Comparison of ENCODE assay signal across 9 mouse cellular contexts in the genomic region with DNA sequence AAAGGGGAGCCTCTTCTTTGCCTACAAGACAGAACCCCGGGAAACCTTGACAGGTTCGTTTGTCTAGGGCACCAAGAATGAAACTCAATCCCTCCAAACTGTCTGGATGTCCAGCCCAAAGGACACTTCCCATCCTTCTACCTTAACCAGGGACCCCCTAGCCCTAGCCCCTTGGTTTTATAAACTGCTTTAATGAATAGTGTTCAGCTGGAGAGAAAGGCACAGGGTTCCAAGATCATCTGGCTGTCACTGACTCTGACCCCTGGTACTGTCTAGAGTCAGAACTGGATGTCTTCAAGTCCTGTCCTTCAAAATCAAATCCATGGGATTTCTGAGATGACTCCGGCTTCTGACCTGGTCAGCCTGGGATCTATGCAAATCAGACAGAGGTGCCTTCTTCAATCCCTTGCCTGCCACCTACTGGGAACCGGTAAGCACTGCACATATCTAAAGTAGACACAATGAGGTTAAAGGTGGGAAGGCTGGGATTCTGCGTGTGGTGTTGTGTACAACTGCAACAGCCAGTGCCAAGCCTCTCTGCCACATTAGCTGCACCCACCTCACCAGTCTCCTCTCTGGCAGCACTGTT. TPM values are rescaled to one million over a fixed set of nuclear protein-coding genes. Genes with fewer than 3 reads are reported as not detected.
DNase-seq lines count a peak whose midpoint lies in the region; ATAC-seq lines count a peak whose summit lies in the region.
"Had no signal": no experiment of that assay in that cellular context is flagged by ENCODE, and none has a peak within 500 bp of the region (broad histone marks: within the 10 kb centered on the region; RNA-seq: fewer than 3 reads in every experiment).

No protein-coding gene starts in this region.

- H3K4me1 ChIP-seq in heart, embryonic 16.5 days (ENCODE audit: control insufficient read depth, insufficient read depth, low read length) = no peaks in the 10 kb centered on the region; the same call in 1 of the 2 replicates
- H3K4me1 ChIP-seq in heart, embryonic 10.5 days = peaks cover 9% of the 10 kb centered on the region
- peaks cover 9% of the 10 kb centered on the region for H3K4me1 ChIP-seq in embryonic facial prominence, embryonic 10.5 days

- no peak for DNase-seq in heart, embryonic 10.5 days (ENCODE audit: low spot score)
- peak; percentile 81 for DNase-seq in adrenal gland, postnatal 14 days
- peak; percentile 66 for DNase-seq in embryonic facial prominence, embryonic 10.5 days (ENCODE audit: low spot score)
- peak; percentile 54 for DNase-seq in layer of hippocampus, adult 9-11 months
- peak; percentile 64 for DNase-seq in right cerebral cortex, postnatal 4 days

- H3K27me3 ChIP-seq in heart, embryonic 16.5 days (ENCODE audit: control insufficient read depth, insufficient read depth, low read length) = peaks cover 6% of the 10 kb centered on the region; the same call in 1 of the 2 replicates
- H3K27me3 ChIP-seq in heart, embryonic 10.5 days (ENCODE audit: insufficient read depth, poor library complexity, severe bottlenecking) = peaks cover 35% of the 10 kb centered on the region; the same call in 1 of the 2 replicates
- H3K27me3 ChIP-seq in embryonic facial prominence, embryonic 10.5 days (replicated peaks; ENCODE audit: low read depth, poor library complexity, severe bottlenecking) = peaks cover 13% of the 10 kb centered on the region

- no peak overlapping the region for H3K4me2 ChIP-seq in heart, embryonic 16.5 days (ENCODE audit: low read depth, low read length)

- H3K9ac ChIP-seq in heart, embryonic 16.5 days (ENCODE audit: low read length) = no peak overlapping the region

- WGBS in heart, embryonic 16.5 days = 26% methylated on average over 5 of the region's 5 CpGs
- 34% methylated on average over 5 of the region's 5 CpGs for WGBS in heart, embryonic 10.5 days
- 30% methylated on average over 5 of the region's 5 CpGs for WGBS in embryonic facial prominence, embryonic 10.5 days

- H3K9me3 ChIP-seq in heart, embryonic 16.5 days (replicated peaks; ENCODE audit: control insufficient read depth, low read length) = no peaks in the 10 kb centered on the region
- no peaks in the 10 kb centered on the region for H3K9me3 ChIP-seq in heart, embryonic 10.5 days
- H3K9me3 ChIP-seq in embryonic facial prominence, embryonic 10.5 days = no peaks in the 10 kb centered on the region

- ATAC-seq in heart, embryonic 16.5 days (replicated peaks; ENCODE audit: extremely low read depth, insufficient read depth, low FRiP score) = peak; percentile 45; the same call in 1 of the 2 replicates
- ATAC-seq in hematopoietic stem cell, adult 5-6 weeks (replicated peaks in 1 of 2; ENCODE audit: insufficient read depth in 1 of 2, low FRiP score in 2 of 2, low TSS enrichment in 1 of 2, low read depth in 1 of 2, poor library complexity in 2 of 2, severe bottlenecking in 2 of 2) = peak; percentile 66 to 72; a peak in 3 of 4 replicates
- peak; percentile 84 for ATAC-seq in megakaryocyte-erythroid progenitor cell, adult 5-6 weeks (replicated peaks; ENCODE audit: low FRiP score, low TSS enrichment, poor library complexity, severe bottlenecking)

- no peaks in the 10 kb centered on the region for H3K36me3 ChIP-seq in heart, embryonic 16.5 days (ENCODE audit: control insufficient read depth, insufficient read depth)
- H3K36me3 ChIP-seq in heart, embryonic 10.5 days = no peaks in the 10 kb centered on the region
- H3K36me3 ChIP-seq in embryonic facial prominence, embryonic 10.5 days (replicated peaks) = no peaks in the 10 kb centered on the region

- H3K4me3 ChIP-seq in heart, embryonic 16.5 days (ENCODE audit: low read length) = no peak overlapping the region
- H3K4me3 ChIP-seq in heart, embryonic 10.5 days = no peak overlapping the region
- no peak overlapping the region for H3K4me3 ChIP-seq in embryonic facial prominence, embryonic 10.5 days

- no peak overlapping the region for H3K27ac ChIP-seq in heart, embryonic 16.5 days (ENCODE audit: low read length)
- H3K27ac ChIP-seq in heart, embryonic 10.5 days = no peak overlapping the region
- H3K27ac ChIP-seq in embryonic facial prominence, embryonic 10.5 days (replicated peaks) = no peak overlapping the region

RNA-seq across cellular contexts. Expression of a gene that starts 13.0 kb away (rescaled TPM):
- polyA plus RNA-seq in heart, embryonic 16.5 days (2015; fragmentation: Nextera tagmentation; extraction: Ambion mirVana) = 0.12 and 0.36 TPM in 2 replicates
- polyA plus RNA-seq in heart, embryonic 10.5 days (2016; fragmentation: Nextera tagmentation; extraction: Ambion mirVana) = 1.7 and 2.0 TPM in 2 replicates
- total RNA-seq in adrenal gland, postnatal 14 days (2021) = 0.15 and 0.41 TPM in 2 replicates
- 0.36 and 0.52 TPM in 2 replicates for polyA plus RNA-seq in embryonic facial prominence, embryonic 10.5 days (2016; fragmentation: Nextera tagmentation; extraction: Ambion mirVana)
- total RNA-seq in hematopoietic stem cell, adult 5-6 weeks (2017) = 0.84 and 1.3 TPM in 2 replicates
- not detected in 2 replicates for total RNA-seq in megakaryocyte-erythroid progenitor cell, adult 5-6 weeks (2014; fragmentation: Nextera tagmentation)
- total RNA-seq in megakaryocyte-erythroid progenitor cell, adult 5-6 weeks (2017) = 0.08 and 0.61 TPM in 2 replicates
- total RNA-seq: layer of hippocampus, postnatal 36 days had no signal

RNA-seq across cellular contexts. Expression of a gene that starts 17.5 kb away (rescaled TPM):
- 67.0 and 74.3 TPM in 2 replicates for polyA plus RNA-seq in heart, embryonic 16.5 days (2015; fragmentation: Nextera tagmentation; extraction: Ambion mirVana)
- 121 and 150 TPM in 2 replicates for polyA plus RNA-seq in heart, embryonic 10.5 days (2016; fragmentation: Nextera tagmentation; extraction: Ambion mirVana)
- total RNA-seq in adrenal gland, postnatal 14 days (2021) = 13.2 and 13.4 TPM in 2 replicates
- polyA plus RNA-seq in embryonic facial prominence, embryonic 10.5 days (2016; fragmentation: Nextera tagmentation; extraction: Ambion mirVana) = 219 and 242 TPM in 2 replicates
- total RNA-seq in hematopoietic stem cell, adult 5-6 weeks (2017) = 18.3 and 19.3 TPM in 2 replicates
- total RNA-seq in megakaryocyte-erythroid progenitor cell, adult 5-6 weeks (2014; fragmentation: Nextera tagmentation) = 2.3 and 7.1 TPM in 2 replicates
- 3.1 and 3.6 TPM in 2 replicates for total RNA-seq in megakaryocyte-erythroid progenitor cell, adult 5-6 weeks (2017)
